ENCODE assay signal across 22 mouse cellular contexts in genomic region chr16:74397291-74397690, GRCm38 (mm10). TPM values are rescaled to one million over a fixed set of nuclear protein-coding genes. Genes with fewer than 3 reads are reported as not detected.
DNase-seq lines count a peak whose midpoint lies in the region; ATAC-seq lines count a peak whose summit lies in the region.
"Had no signal": no experiment of that assay in that cellular context is flagged by ENCODE, and none has a peak within 500 bp of the region (broad histone marks: within the 10 kb centered on the region; RNA-seq: fewer than 3 reads in every experiment).

No protein-coding gene starts in this region.

- no peak overlapping the region for H3K4me2 ChIP-seq in forebrain, embryonic 11.5 days (ENCODE audit: low read depth, low read length, severe bottlenecking)
- H3K4me2 ChIP-seq in hindbrain, embryonic 12.5 days (replicated peaks), result no peak overlapping the region
- H3K4me2 ChIP-seq in neural tube, embryonic 12.5 days (replicated peaks), result no peak overlapping the region
- H3K4me2 ChIP-seq: intestine, embryonic 15.5 days; liver, embryonic 11.5 days had no signal

- no peak overlapping the region; the same call in 1 of the 2 replicates for H3K27ac ChIP-seq in forebrain, embryonic 11.5 days (ENCODE audit: low read depth, low read length)
- H3K27ac ChIP-seq in hindbrain, embryonic 12.5 days, result no peak overlapping the region
- H3K27ac ChIP-seq in neural tube, embryonic 12.5 days, result no peak overlapping the region
- H3K27ac ChIP-seq: embryonic facial prominence, embryonic 10.5 days; intestine, embryonic 15.5 days had no signal

- no peak overlapping the region for H3K4me3 ChIP-seq in forebrain, embryonic 11.5 days (ENCODE audit: low read depth, low read length)
- H3K4me3 ChIP-seq in hindbrain, embryonic 12.5 days, result no peak overlapping the region
- no peak overlapping the region for H3K4me3 ChIP-seq in neural tube, embryonic 12.5 days
- H3K4me3 ChIP-seq: embryonic facial prominence, embryonic 10.5 days; erythroblast, embryonic 14.5 days; intestine, embryonic 15.5 days; myocyte had no signal

- no peaks in the 10 kb centered on the region for H3K36me3 ChIP-seq in forebrain, embryonic 11.5 days (ENCODE audit: control insufficient read depth, insufficient read depth, low read length)
- H3K36me3 ChIP-seq in hindbrain, embryonic 12.5 days, result no peaks in the 10 kb centered on the region
- H3K36me3 ChIP-seq in neural tube, embryonic 12.5 days, result no peaks in the 10 kb centered on the region
- H3K36me3 ChIP-seq: embryonic facial prominence, embryonic 10.5 days; intestine, embryonic 15.5 days had no signal

- peak; percentile 92 for ATAC-seq in forebrain, embryonic 11.5 days (replicated peaks; ENCODE audit: low FRiP score)
- ATAC-seq in hindbrain, embryonic 12.5 days (ENCODE audit: low FRiP score), result peak; percentile 90
- peak; percentile 94 for ATAC-seq in neural tube, embryonic 12.5 days (ENCODE audit: low FRiP score, low read depth)
- ATAC-seq: CD4-positive, CD25-positive, alpha-beta regulatory T cell, adult 4 months; intestine, embryonic 15.5 days had no signal

- H3K27me3 ChIP-seq in forebrain, embryonic 11.5 days (ENCODE audit: control insufficient read depth, insufficient read depth, low read length), result no peaks in the 10 kb centered on the region
- no peaks in the 10 kb centered on the region for H3K27me3 ChIP-seq in hindbrain, embryonic 12.5 days
- no peaks in the 10 kb centered on the region for H3K27me3 ChIP-seq in neural tube, embryonic 12.5 days (replicated peaks)
- H3K27me3 ChIP-seq: intestine, embryonic 15.5 days had no signal

- no peak overlapping the region for H3K9ac ChIP-seq in forebrain, embryonic 11.5 days (ENCODE audit: low read length)
- H3K9ac ChIP-seq in hindbrain, embryonic 12.5 days, result no peak overlapping the region
- no peak overlapping the region for H3K9ac ChIP-seq in neural tube, embryonic 12.5 days
- H3K9ac ChIP-seq: intestine, embryonic 15.5 days had no signal

- peak; percentile 59 for DNase-seq in embryo, embryonic 11 days
- no peak for DNase-seq in forebrain, embryonic 11.5 days (ENCODE audit: low spot score)
- DNase-seq in T-cell, adult 2 months (ENCODE audit: low spot score), result no peak
- no peak for DNase-seq in adrenal gland, postnatal 36 days
- DNase-seq in cerebellum, postnatal 14 days, result no peak
- DNase-seq: adrenal gland, adult 8-10 months; cerebellum, adult 2 months; gastrocnemius, postnatal 10 days; heart, postnatal 14 days; kidney, postnatal 10 days; layer of hippocampus, adult 9-11 months; thymus, adult 2 months had no signal

- no peaks in the 10 kb centered on the region for H3K9me3 ChIP-seq in forebrain, embryonic 11.5 days (ENCODE audit: control insufficient read depth, low read length)
- no peaks in the 10 kb centered on the region for H3K9me3 ChIP-seq in hindbrain, embryonic 12.5 days (replicated peaks)
- no peaks in the 10 kb centered on the region for H3K9me3 ChIP-seq in neural tube, embryonic 12.5 days
- H3K9me3 ChIP-seq: embryonic facial prominence, embryonic 10.5 days; intestine, embryonic 15.5 days had no signal

- 21% methylated on average over 2 of the region's 2 CpGs for WGBS in forebrain, embryonic 11.5 days
- 32% methylated on average over 2 of the region's 2 CpGs for WGBS in hindbrain, embryonic 12.5 days
- WGBS in neural tube, embryonic 12.5 days, result 24% methylated on average over 2 of the region's 2 CpGs

- peaks cover 2% of the 10 kb centered on the region; the same call in 1 of the 2 replicates for H3K4me1 ChIP-seq in forebrain, embryonic 11.5 days (replicated peaks; ENCODE audit: control insufficient read depth, insufficient read depth, low read length)
- H3K4me1 ChIP-seq in hindbrain, embryonic 12.5 days, result peaks cover 17% of the 10 kb centered on the region
- peaks cover 18% of the 10 kb centered on the region for H3K4me1 ChIP-seq in neural tube, embryonic 12.5 days
- H3K4me1 ChIP-seq: embryonic facial prominence, embryonic 10.5 days; intestine, embryonic 15.5 days had no signal

RNA-seq across cellular contexts. Expression of gene Robo2, which starts 14.3 kb away (rescaled TPM):
- 27.6 and 33.7 TPM in 2 replicates for polyA plus RNA-seq in forebrain, embryonic 11.5 days (2014; fragmentation: Nextera tagmentation; extraction: Ambion mirVana)
- polyA plus RNA-seq in hindbrain, embryonic 12.5 days (2016; fragmentation: Nextera tagmentation; extraction: Ambion mirVana), result 63.0 and 80.8 TPM in 2 replicates
- polyA plus RNA-seq in neural tube, embryonic 12.5 days (2016; fragmentation: Nextera tagmentation; extraction: Ambion mirVana), result 64.0 and 67.1 TPM in 2 replicates
- 1 to 10 TPM; 2.9 to 3.5 TPM for total RNA-seq in adrenal gland, postnatal 36 days (2021)
- total RNA-seq: megakaryocyte, adult 5-6 weeks; MEL had no signal
- polyA plus RNA-seq: CD4-positive, CD25-positive, alpha-beta regulatory T cell, adult 4 months; erythroblast, embryonic 14.5 days had no signal
